Mouse (Mus musculus): Measurements from ENCODE around the gene Catsperg1.
A peak's percentile ranks its signal among the peaks of the same experiment; 100 is the strongest.
"Not testable (repeated sequence)": the region's sequence is repeated elsewhere in the genome, so short reads cannot be mapped to it uniquely, and the experiment has no call there.

The Catsperg1 gene

GRCm38 (mm10) chr7:29228202-29228601, 14.4 kb upstream of the Catsperg1 start:
- DNase-seq, result no peak

- no peak for DNase-seq
Observed at GRCm38 (mm10) chr7:29225520-29225919, 11.7 kb upstream of the Catsperg1 start.

GRCm38 (mm10) chr7:29224756-29225394, 11.0 kb upstream of the Catsperg1 start:
- no peak for DNase-seq

GRCm38 (mm10) chr7:29214846-29215245, 1.0 kb upstream of the Catsperg1 start:
- peak in 1 of 2 experiments; percentile 3 for DNase-seq

- DNase-seq, result no peak
Observed at GRCm38 (mm10) chr7:29214236-29214635, 401 bp upstream of the Catsperg1 start.

GRCm38 (mm10) chr7:29212775-29213560, 867 bp downstream of the Catsperg1 start:
- DNase-seq, result not testable (repeated sequence)

GRCm38 (mm10) chr7:29212199-29212765, 1.6 kb downstream of the Catsperg1 start:
- DNase-seq, result peak in 1 of 2 experiments; percentile 22

GRCm38 (mm10) chr7:29211415-29212198, 2.2 kb downstream of the Catsperg1 start:
- DNase-seq, result peak; percentile 33 to 52

- DNase-seq, result peak in 1 of 2 experiments; percentile 29
Observed at GRCm38 (mm10) chr7:29211013-29211412, 2.8 kb downstream of the Catsperg1 start.

GRCm38 (mm10) chr7:29202577-29202976, 11.3 kb downstream of the Catsperg1 start:
- no peak for DNase-seq

- not testable (repeated sequence) for DNase-seq
Observed at GRCm38 (mm10) chr7:29194230-29194629, 19.6 kb downstream of the Catsperg1 start.

- DNase-seq, result not testable (repeated sequence)
Observed at GRCm38 (mm10) chr7:29181323-29181722, 32.5 kb downstream of the Catsperg1 start.

- DNase-seq, result no peak
Observed at GRCm38 (mm10) chr7:29180854-29181236, 33.0 kb downstream of the Catsperg1 start.

- DNase-seq, result peak; percentile 96 to 98
Observed at GRCm38 (mm10) chr7:29180077-29180853, 33.6 kb downstream of the Catsperg1 start, which contains the start of gene Psmd8. TSS of gene Psmd8 (minus strand) at chr7:29180701.

- DNase-seq, result no peak
Observed at GRCm38 (mm10) chr7:29179323-29179722, 34.5 kb downstream of the Catsperg1 start.

- peak in 1 of 2 experiments; percentile 33 for DNase-seq
Observed at GRCm38 (mm10) chr7:29178106-29178505, 35.7 kb downstream of the Catsperg1 start.

GRCm38 (mm10) chr7:29172390-29173016, 41.3 kb downstream of the Catsperg1 start:
- peak in 1 of 2 experiments; percentile 37 for DNase-seq

GRCm38 (mm10) chr7:29171562-29172097, 42.2 kb downstream of the Catsperg1 start:
- peak in 1 of 2 experiments; percentile 27 for DNase-seq

- peak in 1 of 2 experiments; percentile 49 for DNase-seq
Observed at GRCm38 (mm10) chr7:29170755-29171561, 42.9 kb downstream of the Catsperg1 start.

Measured in cerebellum, postnatal 25 days (tissue).